Mouse (Mus musculus): ENCODE measurements around the gene Dctn2. TPM values are rescaled to one million over a fixed set of nuclear protein-coding genes. Genes with fewer than 3 reads are reported as not detected.
"Not testable (repeated sequence)": the region's sequence is repeated elsewhere in the genome, so short reads cannot be mapped to it uniquely, and the experiment has no call there.

Gene Dctn2
- total RNA-seq, 2 experiments from 2014 or later, result 260 TPM

GRCm38 (mm10) chr10:127288328-127288799, 22.2 kb downstream of the Dctn2 start:
- no peak for DNase-seq (ENCODE audit: low spot score in 2 of 2)

- peak; percentile 82 to 86 for DNase-seq (ENCODE audit: low spot score in 2 of 2)
These were observed 22.8 kb downstream of the Dctn2 start, which contains the start of gene Mbd6 for GRCm38 (mm10) chr10:127288800-127289572. Mbd6 (minus strand) TSS chr10:127289018.

- peak in 1 of 2 experiments; percentile 38 for DNase-seq (ENCODE audit: low spot score in 2 of 2)
These were observed 23.5 kb downstream of the Dctn2 start for GRCm38 (mm10) chr10:127289573-127290191.

GRCm38 (mm10) chr10:127290307-127290929, 24.2 kb downstream of the Dctn2 start:
- peak; percentile 100 for DNase-seq (ENCODE audit: low spot score in 2 of 2)

- peak in 1 of 2 experiments; percentile 43 for DNase-seq (ENCODE audit: low spot score in 2 of 2)
These were observed 25.0 kb downstream of the Dctn2 start for GRCm38 (mm10) chr10:127290930-127291880.

DNA sequence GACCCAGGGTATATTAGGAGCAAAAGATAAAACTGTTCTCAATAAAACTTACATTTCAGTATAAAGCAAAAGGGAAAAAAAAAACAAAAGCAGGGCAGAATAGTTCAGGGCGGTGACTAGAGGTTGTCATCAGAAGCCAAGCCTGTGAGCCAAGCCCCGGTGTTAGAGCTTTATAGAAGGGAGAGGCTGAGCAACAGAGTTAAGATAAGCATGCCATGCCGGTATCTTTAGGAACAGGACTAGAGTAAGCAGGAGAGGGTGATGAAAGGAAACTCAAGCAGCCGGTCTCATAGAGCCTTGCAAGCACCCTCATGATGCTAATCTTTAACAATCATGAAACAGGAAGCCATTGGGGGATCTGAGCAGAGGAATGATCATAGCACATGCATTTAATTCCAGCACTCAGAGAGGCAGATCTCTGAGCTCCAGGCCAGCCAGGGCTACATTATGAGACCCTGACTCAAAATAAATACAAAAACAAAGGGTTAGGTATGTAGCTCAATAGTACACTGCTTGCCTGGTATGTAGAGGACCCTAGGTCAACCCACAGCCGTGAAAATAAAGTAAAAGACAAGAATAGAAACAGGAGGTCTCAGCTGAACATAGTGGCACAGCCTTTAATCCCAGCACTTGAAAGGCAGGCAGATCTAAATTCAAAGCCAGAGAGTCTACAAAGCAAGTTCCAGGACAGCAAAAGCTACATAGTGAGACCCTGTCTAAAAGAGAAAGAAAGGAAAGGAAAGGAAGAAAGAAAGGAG, 25.9 kb downstream of the Dctn2 start:
- DNase-seq (ENCODE audit: low spot score in 2 of 2), result no peak

- no peak for DNase-seq (ENCODE audit: low spot score in 2 of 2)
These were observed 26.9 kb downstream of the Dctn2 start for GRCm38 (mm10) chr10:127292987-127293538.

DNA sequence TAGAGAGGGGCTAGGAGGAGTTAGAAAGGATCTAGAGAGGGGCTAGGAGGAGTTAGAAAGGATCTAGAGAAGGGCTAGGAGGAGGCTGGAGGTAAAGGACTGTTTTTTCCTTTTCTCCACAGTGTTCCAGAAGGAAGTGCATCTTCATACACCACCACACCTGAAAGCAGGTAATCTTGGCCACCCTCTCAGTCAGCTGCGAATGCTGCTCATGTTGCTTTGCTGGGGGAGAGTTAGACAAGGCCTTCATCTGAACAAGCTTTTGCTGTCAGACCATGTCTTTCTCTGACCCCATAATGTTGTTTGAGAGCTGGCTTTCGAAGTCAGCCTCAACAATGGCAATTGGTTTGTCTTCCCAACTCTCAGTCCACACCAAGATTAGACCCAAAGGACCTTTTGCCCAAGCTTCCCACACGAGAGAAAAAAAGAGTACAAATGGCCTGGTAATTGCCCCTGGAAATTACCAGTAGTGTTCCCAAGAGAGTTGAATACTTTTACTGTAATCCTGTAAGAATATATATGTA, 27.5 kb downstream of the Dctn2 start:
- DNase-seq (ENCODE audit: low spot score in 2 of 2), result no peak

- DNase-seq (ENCODE audit: low spot score in 2 of 2), result no peak
These were observed 28.8 kb downstream of the Dctn2 start for GRCm38 (mm10) chr10:127294895-127295510.

DNA sequence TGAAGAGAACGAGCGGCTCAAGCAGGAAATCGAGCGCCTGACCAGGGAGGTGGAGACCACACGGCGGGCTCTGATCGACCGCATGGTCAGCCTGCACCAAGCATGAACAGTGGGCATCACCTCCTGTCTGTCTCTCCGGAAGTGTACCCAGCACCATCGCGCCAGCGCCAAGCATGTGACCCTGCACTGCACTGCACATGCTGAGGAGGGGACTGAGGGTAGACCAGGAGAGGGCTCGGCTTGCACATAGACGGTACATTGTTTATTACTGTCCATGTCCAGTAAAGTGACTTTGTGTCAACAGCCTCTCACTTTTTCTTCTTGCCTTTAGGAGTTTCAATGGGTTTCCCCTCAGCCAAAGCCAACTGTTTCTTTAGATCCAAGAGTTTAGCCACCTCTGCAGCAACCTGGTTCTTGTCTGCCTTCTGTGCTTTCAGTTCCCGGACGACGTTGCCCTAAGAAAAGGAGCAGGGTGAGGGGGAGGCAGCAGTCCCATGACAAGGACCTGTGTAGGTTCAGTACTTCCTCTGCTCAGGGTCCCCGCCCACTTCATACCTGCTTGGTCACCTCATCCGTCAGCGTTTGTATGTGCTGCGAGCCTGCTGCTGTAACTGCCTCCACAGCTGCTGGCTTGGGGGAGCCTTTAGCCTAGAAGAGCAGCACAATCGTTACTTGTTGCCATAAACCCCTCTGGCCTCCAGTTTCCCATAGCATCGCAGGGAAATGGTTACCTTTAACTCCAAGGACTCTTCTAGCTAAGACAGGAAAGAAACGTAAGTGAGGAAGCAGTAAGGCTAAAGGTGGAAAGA, 30.0 kb downstream of the Dctn2 start:
- no peak for DNase-seq (ENCODE audit: low spot score in 2 of 2)

- DNase-seq (ENCODE audit: low spot score in 2 of 2), result no peak
These were observed 31.1 kb downstream of the Dctn2 start for GRCm38 (mm10) chr10:127297015-127297871.

DNA sequence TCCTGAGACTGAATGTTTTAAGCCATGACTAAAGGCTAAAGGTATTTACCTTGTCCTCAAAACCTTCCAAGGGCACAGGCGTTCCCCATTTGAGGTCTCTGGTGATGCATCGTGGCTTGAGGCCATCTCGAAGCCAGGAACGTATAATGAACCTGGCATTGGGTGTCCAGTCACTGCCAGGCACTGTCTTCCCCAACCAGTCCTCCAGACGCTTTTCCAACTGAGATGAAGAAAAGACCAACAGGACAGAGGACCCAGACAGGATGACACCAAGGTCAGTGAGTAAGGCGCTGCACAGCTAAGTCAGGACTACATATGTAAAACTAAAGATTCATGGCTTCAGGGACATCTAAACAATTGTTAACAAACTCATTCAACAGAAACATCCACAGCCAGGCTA, 34.2 kb downstream of the Dctn2 start:
- no peak for DNase-seq (ENCODE audit: low spot score in 2 of 2)

DNA sequence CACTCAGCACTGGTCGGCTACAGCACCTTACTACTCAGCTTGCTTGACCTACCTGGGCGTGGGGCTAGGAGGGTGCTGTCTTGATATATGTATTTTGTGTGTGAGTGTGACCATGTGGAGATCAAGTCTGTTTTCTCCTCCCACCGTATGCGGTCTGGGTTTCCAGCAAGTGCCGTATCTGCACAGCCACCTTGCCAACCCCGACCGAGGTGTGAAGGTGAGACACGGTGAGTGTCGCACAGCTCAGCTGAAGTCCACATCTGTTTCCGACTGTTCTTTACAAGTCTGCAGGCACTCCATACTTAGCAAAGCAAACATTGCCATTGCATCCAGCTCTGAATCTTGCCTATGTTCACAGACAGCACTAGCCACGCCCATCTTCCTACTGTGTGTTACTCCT, 37.0 kb downstream of the Dctn2 start:
- DNase-seq (ENCODE audit: low spot score in 2 of 2), result no peak

DNA sequence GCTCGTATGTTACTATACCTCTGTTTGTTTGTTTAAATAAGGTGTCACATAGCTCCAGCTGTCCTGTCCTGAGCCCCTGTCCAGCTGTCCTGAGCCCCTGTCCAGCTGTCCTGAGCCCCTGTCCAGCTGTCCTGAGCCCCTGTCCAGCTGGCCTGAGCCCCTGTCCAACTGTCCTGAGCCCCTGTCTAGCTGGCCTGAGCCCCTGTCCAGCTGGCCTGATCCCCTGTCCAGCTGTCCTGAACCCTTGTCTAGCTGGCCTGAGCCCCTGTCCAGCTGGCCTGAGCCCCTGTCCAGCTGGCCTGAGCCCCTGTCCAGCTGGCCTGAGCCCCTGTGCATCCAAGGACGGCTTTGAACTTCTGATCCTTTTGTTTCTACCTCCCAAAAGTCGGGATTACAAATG, 43.0 kb downstream of the Dctn2 start:
- not testable (repeated sequence) for DNase-seq (ENCODE audit: low spot score in 2 of 2)

- no peak for DNase-seq (ENCODE audit: low spot score in 2 of 2)
These were observed 44.6 kb downstream of the Dctn2 start for GRCm38 (mm10) chr10:127310523-127311475.

All from left cerebral cortex, adult 18-20 months (tissue).